In the genomic region with DNA sequence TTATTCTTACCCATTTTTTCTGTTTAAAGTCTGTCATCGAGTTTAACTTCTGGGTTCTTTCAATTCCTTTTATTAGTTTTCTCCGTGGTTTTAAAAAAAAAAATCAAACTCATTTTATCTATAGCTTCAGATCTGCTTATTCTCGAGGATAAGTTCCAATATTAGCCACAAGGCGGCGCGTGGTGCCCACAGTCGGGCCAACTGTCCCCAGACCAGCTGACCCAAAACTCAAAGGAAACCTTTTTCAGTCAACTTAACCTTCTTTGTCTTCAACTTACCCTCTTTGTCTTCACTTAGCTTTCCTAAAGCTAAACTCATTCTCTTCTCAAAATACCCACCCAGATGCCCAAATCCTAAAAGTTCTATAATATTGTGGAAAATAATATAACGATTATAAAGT, we compare ENCODE assay signal across 10 mouse cellular contexts. TPM values are rescaled to one million over a fixed set of nuclear protein-coding genes. Genes with fewer than 3 reads are reported as not detected.
A peak's percentile ranks its signal among the peaks of the same experiment; 100 is the strongest.
DNase-seq lines count a peak whose midpoint lies in the region; ATAC-seq and TF ChIP-seq lines count a peak whose summit lies in the region.
"Had no signal": no experiment of that assay in that cellular context is flagged by ENCODE, and none has a peak within 500 bp of the region (broad histone marks: within the 10 kb centered on the region; RNA-seq: fewer than 3 reads in every experiment).

No protein-coding gene starts in this region.

- no peaks in the 10 kb centered on the region for H3K4me1 ChIP-seq in kidney, embryonic 16.5 days (ENCODE audit: insufficient read depth, low read length)
- H3K4me1 ChIP-seq in ES-E14 (ENCODE audit: control insufficient read depth in 2 of 2, insufficient read depth in 2 of 2, low read length in 2 of 2, poor library complexity in 1 of 2) = no peaks in the 10 kb centered on the region

- H3K27ac ChIP-seq in kidney, embryonic 16.5 days (ENCODE audit: low read length) = no peak overlapping the region
- no peak overlapping the region for H3K27ac ChIP-seq in ES-E14 (ENCODE audit: insufficient read depth, low read depth, low read length, poor library complexity, severe bottlenecking)
- H3K27ac ChIP-seq: neural tube, embryonic 13.5 days had no signal

- H3K4me2 ChIP-seq in kidney, embryonic 16.5 days (replicated peaks; ENCODE audit: low read depth, low read length) = no peak overlapping the region
- H3K4me2 ChIP-seq: neural tube, embryonic 13.5 days had no signal

- H3K4me3 ChIP-seq in kidney, embryonic 16.5 days (ENCODE audit: low read length) = no peak overlapping the region
- H3K4me3 ChIP-seq in ES-E14 (ENCODE audit: insufficient read depth in 1 of 2, low read depth in 1 of 2, low read length in 2 of 2, poor library complexity in 1 of 2, severe bottlenecking in 1 of 2) = no peak overlapping the region
- H3K4me3 ChIP-seq: erythroblast, embryonic 14.5 days; neural tube, embryonic 13.5 days had no signal

- no peak overlapping the region for H3K9ac ChIP-seq in kidney, embryonic 16.5 days (replicated peaks; ENCODE audit: low read length)
- no peak overlapping the region for H3K9ac ChIP-seq in ES-E14 (ENCODE audit: insufficient read depth, low read depth, low read length, poor library complexity, severe bottlenecking)
- H3K9ac ChIP-seq: neural tube, embryonic 13.5 days had no signal

- H3K27me3 ChIP-seq in kidney, embryonic 16.5 days (ENCODE audit: insufficient read depth, low read length) = no peaks in the 10 kb centered on the region
- H3K27me3 ChIP-seq: neural tube, embryonic 13.5 days had no signal

- no peaks in the 10 kb centered on the region for H3K9me3 ChIP-seq in kidney, embryonic 16.5 days (ENCODE audit: low read length)
- no peaks in the 10 kb centered on the region for H3K9me3 ChIP-seq in ES-E14 (ENCODE audit: control insufficient read depth, insufficient read depth, low read depth, low read length)
- H3K9me3 ChIP-seq: neural tube, embryonic 13.5 days had no signal

- H3K36me3 ChIP-seq in kidney, embryonic 16.5 days (ENCODE audit: insufficient read depth, low read length) = no peaks in the 10 kb centered on the region
- H3K36me3 ChIP-seq in ES-E14 (ENCODE audit: control insufficient read depth, insufficient read depth, low read length, poor library complexity, severe bottlenecking) = no peaks in the 10 kb centered on the region
- H3K36me3 ChIP-seq: neural tube, embryonic 13.5 days had no signal

- DNase-seq in kidney, adult 11 months = peak; percentile 10
- DNase-seq in ES-E14 (ENCODE audit: low read depth, low spot score) = peak; percentile 33
- peak; percentile 61 for DNase-seq in cerebellum, adult 11-12 months
- DNase-seq in gastrocnemius, adult 8-10 months (ENCODE audit: low spot score in 2 of 2) = peak; percentile 5 to 7
- peak; percentile 53 to 78 for DNase-seq in layer of hippocampus, adult 18-20 months (ENCODE audit: low spot score in 2 of 2)
- DNase-seq in testis, postnatal 10 days (ENCODE audit: low spot score) = peak; percentile 88

- WGBS in kidney, embryonic 16.5 days = 14% methylated on average over 8 of the region's 8 CpGs

- ATAC-seq in kidney, embryonic 16.5 days (ENCODE audit: low FRiP score, low TSS enrichment) = no peak
- ATAC-seq in megakaryocyte, adult 5-6 weeks (ENCODE audit: poor library complexity, severe bottlenecking) = peak; percentile 91

- in situ Hi-C loops in ES-E14 (cut with MboI; ENCODE audit: low sequenced_read_pairs in 2 of 2, unreplicated experiment in 2 of 2) = no loop called here

TF ChIP-seq in ES-E14, 5 proteins besides CTCF, POLR2A, EP300 and RAD21:
- TF ChIP-seq MAFK (IDR thresholded peaks at IDR 0.05; ENCODE audit: insufficient read depth, low read depth, low read length) = no peak
- peak; percentile 56; the same call in 1 of the 2 replicates for TF ChIP-seq ZC3H11A (IDR thresholded peaks at IDR 0.05; ENCODE audit: borderline replicate concordance, low read depth, low read length)

RNA-seq across cellular contexts. Expression of a gene that starts 8.6 kb away (rescaled TPM):
- polyA plus RNA-seq in kidney, embryonic 16.5 days (2015; fragmentation: Nextera tagmentation; extraction: Ambion mirVana) = 0.08 and 0.10 TPM in 2 replicates
- total RNA-seq in ES-E14 (2012; rRNA removed) = 0.09 and 0.11 TPM in 2 replicates
- not detected for total RNA-seq in gastrocnemius, adult 8-10 months (2022)
- under 1 TPM; 0.56 to 0.62 TPM for total RNA-seq in layer of hippocampus, adult 18-20 months (2021)
- total RNA-seq in megakaryocyte, adult 5-6 weeks (2015) = not detected in 2 replicates
- 0.04 and 0.11 TPM in 2 replicates for total RNA-seq in megakaryocyte, adult 5-6 weeks (2017)
- polyA plus RNA-seq: erythroblast, embryonic 14.5 days had no signal

RNA-seq across cellular contexts. Expression of a gene that starts 30.9 kb away (rescaled TPM):
- 0.21 and 0.27 TPM in 2 replicates for polyA plus RNA-seq in kidney, embryonic 16.5 days (2015; fragmentation: Nextera tagmentation; extraction: Ambion mirVana)
- 0.21 and 0.27 TPM in 2 replicates for total RNA-seq in ES-E14 (2012; rRNA removed)
- not detected for total RNA-seq in gastrocnemius, adult 8-10 months (2022)
- total RNA-seq in layer of hippocampus, adult 18-20 months (2021) = under 1 TPM; 0.25 to 0.30 TPM
- 0.71 and 0.98 TPM in 2 replicates for total RNA-seq in megakaryocyte, adult 5-6 weeks (2015)
- 0.07 TPM in 1 of 2 replicates, not detected in the other for total RNA-seq in megakaryocyte, adult 5-6 weeks (2017)
- polyA plus RNA-seq: erythroblast, embryonic 14.5 days; neural tube, embryonic 13.5 days had no signal

RNA-seq across cellular contexts. Expression of a gene that starts 39.6 kb away (rescaled TPM):
- polyA plus RNA-seq in kidney, embryonic 16.5 days (2015; fragmentation: Nextera tagmentation; extraction: Ambion mirVana) = 6.8 and 9.3 TPM in 2 replicates
- 5.1 and 5.4 TPM in 2 replicates for total RNA-seq in ES-E14 (2012; rRNA removed)
- under 1 TPM; 0.38 to 0.75 (median 0.65) TPM for total RNA-seq in gastrocnemius, adult 8-10 months (2022)
- 100 to 1,000 TPM; 219 to 242 TPM for total RNA-seq in layer of hippocampus, adult 18-20 months (2021)
- 1.0 TPM in 1 of 2 replicates, not detected in the other for total RNA-seq in megakaryocyte, adult 5-6 weeks (2015)
- 0.55 TPM in 1 of 2 replicates, not detected in the other for total RNA-seq in megakaryocyte, adult 5-6 weeks (2017)

RNA-seq across cellular contexts. Expression of a gene that starts 57.9 kb away (rescaled TPM):
- 36.4 and 36.7 TPM in 2 replicates for polyA plus RNA-seq in kidney, embryonic 16.5 days (2015; fragmentation: Nextera tagmentation; extraction: Ambion mirVana)
- total RNA-seq in ES-E14 (2012; rRNA removed) = 13.2 and 16.0 TPM in 2 replicates
- total RNA-seq in gastrocnemius, adult 8-10 months (2022) = 10 to 100 TPM; 11.1 to 14.1 (median 13.0) TPM
- total RNA-seq in layer of hippocampus, adult 18-20 months (2021) = 10 to 100 TPM; 18.0 to 20.5 TPM
- total RNA-seq in megakaryocyte, adult 5-6 weeks (2015) = 20.0 and 21.9 TPM in 2 replicates
- total RNA-seq in megakaryocyte, adult 5-6 weeks (2017) = 19.6 and 20.3 TPM in 2 replicates

Comparison
In these comparisons a context has a peak if more than half of its experiments do, and no peak if none do; other contexts are left out.
1. DNase-seq: peak in every context shown above with its lines; median percentile 88 in testis, postnatal 10 days; 66 in layer of hippocampus, adult 18-20 months; 61 in cerebellum, adult 11-12 months; 33 in ES-E14; 10 in kidney, adult 11 months; 6 in gastrocnemius, adult 8-10 months.
2. RNA of a gene that starts 39.6 kb away (total RNA-seq): 219 to 242 TPM in layer of hippocampus, adult 18-20 months; 5.1 to 5.4 TPM in ES-E14, 0.55 to 1.0 TPM in megakaryocyte, adult 5-6 weeks and 0.38 to 0.75 TPM in gastrocnemius, adult 8-10 months; every median in the first group is over 10 times any median in the second.